Mouse (Mus musculus) ES-Bruce4 (cell line): ENCODE data around the gene Lmx1b.

ENCODE experiments used
- CTCF ChIP-seq: IDR thresholded peaks from one replicate; pipeline ENCODE4 v1.8.1; 2011; ENCODE audit warnings: low read depth, low read length
- POLR2A ChIP-seq: IDR thresholded peaks from one replicate; pipeline ENCODE4 v1.8.1; 2011; ENCODE audit warnings: low read length; ENCODE audit not compliant: insufficient read depth

DNA sequence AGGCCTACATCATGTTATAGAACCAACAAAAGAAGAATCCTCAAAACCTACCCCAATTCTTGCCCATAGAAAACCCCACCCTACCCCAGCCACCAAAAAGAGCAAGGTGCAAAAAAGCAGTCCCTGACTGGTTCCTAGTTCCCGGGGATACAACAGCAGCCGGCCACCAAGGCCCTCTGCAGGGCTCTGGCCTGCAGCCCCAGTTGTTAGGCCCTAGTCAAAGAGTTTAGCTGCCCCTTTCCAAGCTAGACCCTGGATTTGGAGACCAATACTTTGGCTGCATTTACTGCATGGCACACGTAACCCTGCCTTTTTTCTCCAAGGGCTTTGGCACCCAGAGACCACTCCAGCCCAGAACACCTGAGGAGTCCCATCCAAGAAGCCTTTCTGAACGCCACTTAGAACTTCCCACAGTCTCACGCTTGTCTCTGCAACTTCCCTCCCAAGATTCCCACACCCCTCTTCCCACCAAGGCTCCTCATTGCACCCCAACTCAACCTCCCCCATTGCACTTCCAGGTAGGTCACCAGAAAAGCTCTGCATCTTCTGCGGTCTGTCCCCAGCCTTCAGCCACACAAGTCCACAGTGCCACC is 2.1 kb downstream of the Lmx1b start:
- no peak for TF ChIP-seq POLR2A
- no peak for TF ChIP-seq CTCF
